Mouse (Mus musculus) embryonic fibroblast, embryonic 13.5 days (primary cell): ENCODE results near the gene Spg7.

Experiments used
- CTCF ChIP-seq: IDR thresholded peaks from 2 replicates; pipeline ENCODE4 v1.5.1; 2011; ENCODE audit warnings: mild to moderate bottlenecking, control low read depth, low read length, moderate library complexity, borderline replicate concordance; ENCODE audit not compliant: insufficient read depth
- POLR2A ChIP-seq: IDR thresholded peaks from 2 replicates; pipeline ENCODE4 v1.6.1; 2011; ENCODE audit warnings: low read depth, mild to moderate bottlenecking, control low read depth, low read length, moderate library complexity

DNA sequence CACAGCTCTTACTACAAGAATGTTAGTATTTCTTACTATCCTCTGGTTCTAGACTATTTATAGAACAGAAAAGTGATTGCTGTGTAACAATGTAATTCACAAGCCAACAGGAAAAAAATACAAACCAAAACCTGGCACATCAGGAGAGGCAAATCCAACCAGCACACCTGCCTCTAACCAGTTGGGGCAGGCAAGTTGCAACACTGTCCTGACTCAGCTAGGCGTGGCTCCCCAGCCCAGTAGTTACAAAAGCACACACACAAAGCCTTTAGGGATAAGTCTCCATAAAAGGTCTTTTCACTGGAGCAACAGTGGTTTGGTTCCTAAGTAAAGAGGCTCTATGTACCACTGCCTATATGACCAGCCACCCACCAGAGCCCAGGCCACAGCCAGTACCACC is 41.5 kb upstream of the Spg7 start:
- no peak for TF ChIP-seq POLR2A
- TF ChIP-seq CTCF: no peak
